Mouse (Mus musculus): ENCODE measurements around the gene Mob4. TPM values are rescaled to one million over a fixed set of nuclear protein-coding genes. Genes with fewer than 3 reads are reported as not detected.

Mob4 gene
- polyA plus RNA-seq, 2 experiments: 10.8 to 36.0 TPM

DNA sequence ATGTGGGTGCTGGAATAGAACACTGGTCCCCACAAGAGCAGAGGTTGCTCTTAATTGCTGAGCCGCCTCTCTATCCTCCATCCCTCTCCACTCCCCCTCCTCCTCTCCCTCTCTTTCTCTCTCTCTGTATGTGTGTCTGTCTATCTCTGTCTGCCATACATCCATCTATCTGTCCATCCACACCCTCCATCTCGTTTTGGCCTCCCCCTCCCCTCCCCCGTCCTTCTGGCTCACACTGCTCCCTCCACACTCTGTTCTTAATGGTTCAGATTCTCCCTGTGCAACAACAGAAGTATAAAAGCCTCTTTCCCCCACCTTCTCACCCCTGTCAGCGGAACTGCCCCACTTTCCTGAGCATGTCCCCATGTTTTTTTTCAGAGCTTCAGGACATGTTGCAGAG, 36.5 kb downstream of the Mob4 start:
- WGBS (ENCODE audit: insufficient replicate concordance): 43% methylated on average over 4 of the region's 4 CpGs
- TF ChIP-seq EP300 (IDR thresholded peaks at IDR 0.05; ENCODE audit: low read depth) (no peak), CTCF (IDR thresholded peaks at IDR 0.05; ENCODE audit: low read depth) (no peak)
- no peak overlapping the region for H3K27ac ChIP-seq
- ATAC-seq (ENCODE audit: insufficient read depth): peak; percentile 63
- 0 out of 4 replicates have a peak, but pooled peaks cover 0 to 4% of the 10 kb centered on the region in 2 experiments for H3K4me1 ChIP-seq (replicated peaks; ENCODE audit: control insufficient read depth in 2 of 2, insufficient read depth in 2 of 2, low read length in 1 of 2)
- no peak for DNase-seq (ENCODE audit: low read depth in 3 of 3, low spot score in 3 of 3)
- no peak overlapping the region for H3K9ac ChIP-seq (replicated peaks)
- H3K4me3 ChIP-seq (ENCODE audit: insufficient read depth in 1 of 2, low read depth in 2 of 2, low read length in 2 of 2): no peak overlapping the region
- H3K36me3 ChIP-seq (replicated peaks; ENCODE audit: control insufficient read depth, insufficient read depth, low read depth): no peaks in the 10 kb centered on the region
- H3K9me3 ChIP-seq (ENCODE audit: control insufficient read depth, low read length): no peaks in the 10 kb centered on the region
- no peaks in the 10 kb centered on the region for H3K27me3 ChIP-seq (ENCODE audit: control insufficient read depth, insufficient read depth, low read length)
- no peak overlapping the region for H3K4me2 ChIP-seq (ENCODE audit: low read depth)

DNA sequence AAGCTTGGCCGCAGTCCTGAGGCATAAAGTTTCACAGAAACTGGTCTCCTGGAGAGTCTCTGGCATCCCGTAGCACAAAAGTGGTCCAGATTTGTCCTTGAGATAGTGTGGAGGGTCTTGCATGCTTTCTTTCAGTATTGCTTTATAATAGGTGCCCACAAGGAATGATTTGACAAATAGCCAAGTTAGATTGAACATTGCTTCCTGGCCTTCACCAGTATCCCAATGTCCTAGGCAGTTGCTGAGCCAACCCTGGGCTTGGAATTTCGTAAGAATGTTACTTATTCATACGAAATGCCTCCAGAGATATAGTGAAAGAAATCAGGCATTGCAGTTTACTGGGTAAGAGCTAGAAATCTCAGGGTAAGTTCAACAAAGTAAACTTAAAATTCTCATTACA, 37.6 kb downstream of the Mob4 start:
- Histone ChIP-seq H3K27me3 (ENCODE audit: control insufficient read depth, insufficient read depth, low read length) (no peaks in the 10 kb centered on the region), H3K9ac (replicated peaks) (no peak overlapping the region), H3K4me1 (replicated peaks; ENCODE audit: control insufficient read depth in 2 of 2, insufficient read depth in 2 of 2, low read length in 1 of 2) (0 out of 4 replicates have a peak, but pooled peaks cover 0 to 4% of the 10 kb centered on the region in 2 experiments), H3K4me2 (ENCODE audit: low read depth) (no peak overlapping the region), H3K27ac (no peak overlapping the region), H3K36me3 (replicated peaks; ENCODE audit: control insufficient read depth, insufficient read depth, low read depth) (no peaks in the 10 kb centered on the region), H3K9me3 (ENCODE audit: control insufficient read depth, low read length) (no peaks in the 10 kb centered on the region), H3K4me3 (ENCODE audit: insufficient read depth in 1 of 2, low read depth in 2 of 2, low read length in 2 of 2) (no peak overlapping the region)
- TF ChIP-seq CTCF (IDR thresholded peaks at IDR 0.05; ENCODE audit: low read depth): no peak
- no peak for TF ChIP-seq EP300 (IDR thresholded peaks at IDR 0.05; ENCODE audit: low read depth)
- WGBS (ENCODE audit: insufficient replicate concordance): 73% methylated on average over 4 of the region's 4 CpGs
- no peak for DNase-seq (ENCODE audit: low read depth in 3 of 3, low spot score in 3 of 3)
- no peak for ATAC-seq (ENCODE audit: insufficient read depth)

DNA sequence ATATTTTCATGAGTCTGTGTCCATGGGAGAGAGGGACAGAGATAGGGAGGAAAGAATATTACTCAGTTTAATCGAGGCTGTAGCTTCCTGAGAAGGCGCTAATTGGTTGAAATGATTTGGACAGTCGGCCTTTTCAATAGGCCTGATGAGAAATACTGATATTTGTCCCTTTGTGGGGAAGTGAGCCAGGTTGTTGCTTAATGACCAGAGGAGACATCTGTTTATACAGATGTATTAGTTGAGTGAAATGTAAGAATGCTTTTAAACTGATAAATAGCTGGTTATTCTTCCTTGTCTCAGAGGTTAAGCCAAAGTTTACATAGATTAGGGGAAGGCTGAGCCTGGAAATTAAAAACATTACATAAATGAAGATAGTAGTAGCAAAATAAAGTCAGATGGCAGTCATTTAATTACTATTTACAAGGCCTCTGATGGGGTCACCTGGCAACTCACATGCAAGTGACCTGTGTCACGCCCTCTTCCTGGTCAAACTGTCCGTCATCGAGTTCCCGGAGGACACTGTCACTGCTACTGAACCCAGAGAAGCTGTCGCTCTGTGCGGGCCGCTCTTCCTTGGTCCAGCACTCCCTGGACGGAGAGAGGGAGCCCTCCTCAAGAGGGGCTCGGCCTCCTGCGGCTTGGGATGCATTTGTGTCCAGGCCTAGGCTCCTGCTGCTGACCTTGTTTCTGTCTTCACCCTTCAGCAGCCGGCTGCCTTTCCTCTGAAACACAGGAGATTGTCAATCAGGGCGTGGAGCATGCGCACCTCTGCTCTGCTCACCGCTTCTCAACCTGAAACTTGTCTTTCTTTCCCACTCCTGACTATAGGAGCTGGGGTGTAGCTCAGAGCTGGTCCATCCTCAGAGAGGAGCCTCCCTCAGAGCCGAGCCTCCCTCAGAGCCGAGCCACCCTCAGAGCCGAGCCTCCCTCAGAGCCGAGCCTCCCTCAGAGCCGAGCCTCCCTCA, 40.6 kb downstream of the Mob4 start:
- Histone ChIP-seq H3K9ac (replicated peaks) (no peak overlapping the region), H3K4me2 (ENCODE audit: low read depth) (no peak overlapping the region; the same call in 1 of the 2 replicates), H3K27ac (no peak overlapping the region), H3K27me3 (ENCODE audit: control insufficient read depth, insufficient read depth, low read length) (no peaks in the 10 kb centered on the region), H3K4me3 (ENCODE audit: insufficient read depth in 1 of 2, low read depth in 2 of 2, low read length in 2 of 2) (no peak overlapping the region), H3K4me1 (replicated peaks; ENCODE audit: control insufficient read depth in 2 of 2, insufficient read depth in 2 of 2, low read length in 1 of 2) (peaks cover 0 to 7% of the 10 kb centered on the region in 2 experiments; a peak in 2 of 4 replicates), H3K9me3 (ENCODE audit: control insufficient read depth, low read length) (no peaks in the 10 kb centered on the region), H3K36me3 (replicated peaks; ENCODE audit: control insufficient read depth, insufficient read depth, low read depth) (no peaks in the 10 kb centered on the region)
- TF ChIP-seq CTCF (IDR thresholded peaks at IDR 0.05; ENCODE audit: low read depth): no peak
- TF ChIP-seq EP300 (IDR thresholded peaks at IDR 0.05; ENCODE audit: low read depth): no peak
- ATAC-seq (ENCODE audit: insufficient read depth) (no peak), DNase-seq (ENCODE audit: low read depth in 3 of 3, low spot score in 3 of 3) (no peak)
- 65% methylated on average over 22 of the region's 22 CpGs for WGBS (ENCODE audit: insufficient replicate concordance)

DNA sequence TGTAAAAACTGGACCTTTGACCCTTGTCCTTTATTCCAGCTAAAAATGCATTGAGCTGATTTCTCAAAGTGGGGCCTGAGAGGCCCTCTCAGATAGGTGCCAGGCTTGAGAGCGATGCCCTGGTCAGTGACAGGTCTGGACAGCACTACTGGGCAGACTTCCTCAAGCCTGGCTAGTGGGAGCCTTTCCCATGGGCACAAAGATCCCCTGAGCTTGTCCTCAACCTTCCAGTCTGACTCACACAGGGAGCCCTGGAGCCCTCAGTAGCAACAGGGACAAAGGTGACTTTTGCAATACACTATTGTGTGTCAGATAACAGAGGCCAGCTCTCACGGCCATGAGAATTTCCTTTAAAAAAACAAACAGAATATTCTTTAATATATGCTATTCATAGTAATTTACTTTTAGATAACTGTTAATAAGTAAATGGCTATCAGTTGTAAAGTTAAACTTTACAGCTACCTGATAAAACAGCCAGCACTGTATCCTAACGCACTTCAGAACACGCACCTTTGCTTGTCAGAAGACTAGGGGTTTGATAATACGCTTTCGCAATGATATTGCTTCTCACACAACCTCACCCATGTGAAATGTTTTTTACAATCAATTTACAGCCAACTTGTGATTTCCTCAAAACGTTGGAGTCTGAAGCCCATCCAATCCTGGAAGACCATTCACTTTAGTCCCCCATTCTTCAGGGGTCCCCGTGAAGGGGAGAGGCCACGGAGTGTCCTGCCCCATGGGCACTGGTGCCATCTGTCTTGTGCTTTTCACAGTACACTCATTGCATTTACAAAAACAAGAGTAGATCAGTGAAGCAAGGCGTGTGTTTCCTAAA, 42.9 kb downstream of the Mob4 start:
- H3K27ac ChIP-seq: no peak overlapping the region

More for the DNA sequence above, 42.9 kb downstream of the Mob4 start:
- H3K36me3 ChIP-seq (replicated peaks; ENCODE audit: control insufficient read depth, insufficient read depth, low read depth): no peaks in the 10 kb centered on the region
- no peaks in the 10 kb centered on the region for H3K27me3 ChIP-seq (ENCODE audit: control insufficient read depth, insufficient read depth, low read length)
- no peak overlapping the region for H3K4me3 ChIP-seq (ENCODE audit: insufficient read depth in 1 of 2, low read depth in 2 of 2, low read length in 2 of 2)
- no peaks in the 10 kb centered on the region for H3K9me3 ChIP-seq (ENCODE audit: control insufficient read depth, low read length)
- no peak overlapping the region for H3K9ac ChIP-seq (replicated peaks)
- H3K4me1 ChIP-seq (replicated peaks; ENCODE audit: control insufficient read depth in 2 of 2, insufficient read depth in 2 of 2, low read length in 1 of 2): peaks cover 0 to 4% of the 10 kb centered on the region in 2 experiments; a peak in 2 of 4 replicates
- no peak overlapping the region for H3K4me2 ChIP-seq (ENCODE audit: low read depth)
- TF ChIP-seq CTCF (IDR thresholded peaks at IDR 0.05; ENCODE audit: low read depth): no peak
- ATAC-seq (ENCODE audit: insufficient read depth) (no peak), DNase-seq (ENCODE audit: low read depth in 3 of 3, low spot score in 3 of 3) (no peak)
- WGBS (ENCODE audit: insufficient replicate concordance): 70% methylated on average over 10 of the region's 10 CpGs
